ENCODE assay signal across 1 mouse cellular context in the genomic region with DNA sequence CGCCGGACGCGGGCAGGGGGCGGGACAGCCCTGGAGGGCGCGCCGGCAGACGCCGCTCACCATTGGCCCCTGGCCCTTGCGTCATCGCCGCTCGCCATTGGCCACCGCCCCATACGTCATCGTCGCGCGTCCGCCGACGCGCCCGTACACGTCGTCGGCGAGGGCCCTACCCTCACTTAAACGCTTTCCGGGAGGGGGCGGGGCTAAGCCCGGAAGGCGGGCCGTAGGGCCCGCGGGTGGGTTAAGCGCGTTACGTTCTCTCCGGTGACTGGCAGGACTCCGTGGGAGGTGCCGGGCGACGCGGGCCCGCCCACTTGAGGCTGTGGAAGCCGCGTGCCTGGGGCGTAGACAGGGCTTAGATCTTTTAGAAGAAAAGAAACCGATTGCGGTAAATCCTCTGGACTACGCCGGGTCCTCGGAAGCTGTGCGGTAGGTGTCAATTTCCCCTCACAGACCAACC.
TF ChIP-seq lines count a peak whose summit lies in the region.

No protein-coding gene starts in this region.

TF ChIP-seq in MEL, 35 proteins besides CTCF, POLR2A, EP300 and RAD21:
- TF ChIP-seq E2F4 (IDR thresholded peaks at IDR 0.05; ENCODE audit: borderline replicate concordance, low read depth, low read length) (peak; percentile 48; the same call in 1 of the 2 replicates), ETS1 (IDR thresholded peaks at IDR 0.05; ENCODE audit: low read depth, low read length) (peak; percentile 79; the same call in 1 of the 2 replicates), NELFE (IDR thresholded peaks at IDR 0.05; ENCODE audit: low read depth, low read length) (peak; percentile 66), SIN3A (IDR thresholded peaks at IDR 0.05; ENCODE audit: low read length) (peak; percentile 97), ZKSCAN1 (IDR thresholded peaks at IDR 0.05; ENCODE audit: low read depth, low read length) (no peak), ZC3H11A (IDR thresholded peaks at IDR 0.05; ENCODE audit: low read depth, low read length) (no peak; the same call in 1 of the 2 replicates), HCFC1 (IDR thresholded peaks at IDR 0.05; ENCODE audit: low read depth, low read length) (peak; percentile 96), MAZ (IDR thresholded peaks at IDR 0.05; ENCODE audit: low read depth, low read length) (peak; percentile 44; the same call in 1 of the 2 replicates), KAT2A (conservative IDR thresholded peaks at IDR 0.05; ENCODE audit: low read depth, low read length) (no peak; the same call in 1 of the 2 replicates), SMC3 (IDR thresholded peaks at IDR 0.05; ENCODE audit: low read depth, low read length) (no peak), MAX (IDR thresholded peaks at IDR 0.05; ENCODE audit: low read length) (peak; percentile 77), MXI1 (IDR thresholded peaks at IDR 0.05; ENCODE audit: low read depth, low read length) (peak; percentile 90), MYC (IDR thresholded peaks at IDR 0.05; ENCODE audit: low read depth, low read length) (0 out of 2 replicates have a peak, but pooled peaks have one; percentile 39), ZMIZ1 (IDR thresholded peaks at IDR 0.05; ENCODE audit: low read depth, low read length) (no peak; the same call in 1 of the 2 replicates), GABPA (IDR thresholded peaks at IDR 0.05; ENCODE audit: low read depth, low read length) (no peak), ELF1 (IDR thresholded peaks at IDR 0.05; ENCODE audit: low read depth, low read length) (peak; percentile 90), NRF1 (IDR thresholded peaks at IDR 0.05; ENCODE audit: insufficient read depth, low read depth, low read length, poor library complexity, severe bottlenecking) (0 out of 2 replicates have a peak, but pooled peaks have one; percentile 38), POLR2AphosphoS2 (IDR thresholded peaks at IDR 0.05; ENCODE audit: low read length) (peak; percentile 83)
